Mouse (Mus musculus) forebrain, embryonic 16.5 days (tissue): ENCODE results near the gene Bptf. TPM values are rescaled to one million over a fixed set of nuclear protein-coding genes. Genes with fewer than 3 reads are reported as not detected.
A peak's percentile ranks its signal among the peaks of the same experiment; 100 is the strongest.
"Not testable (repeated sequence)": the region's sequence is repeated elsewhere in the genome, so short reads cannot be mapped to it uniquely, and the experiment has no call there.

ENCODE experiments used
- ATAC-seq: fragments of 200-750 bp; cut with Nextera tagmentation; 2 replicates; pipeline ENCODE4 v1.8.0; 2017; ENCODE audit warnings: mild to moderate bottlenecking, moderate library complexity
- H3K27ac ChIP-seq: fragments of 300-500 bp; sonication (generic); 2 replicates; pipeline ENCODE4 v1.5.1; 2014; ENCODE audit warnings: low read length, control low read depth
- H3K27me3 ChIP-seq: fragments of 300-500 bp; sonication (generic); replicated peaks from 2 replicates; pipeline ENCODE4 v1.6.1; 2014; ENCODE audit warnings: low read length; ENCODE audit not compliant: control insufficient read depth, insufficient read depth
- H3K36me3 ChIP-seq: fragments of 300-500 bp; sonication (generic); 2 replicates; pipeline ENCODE4 v1.6.1; 2014; ENCODE audit not compliant: control insufficient read depth, insufficient read depth
- H3K4me1 ChIP-seq: fragments of 300-500 bp; sonication (generic); replicated peaks from 2 replicates; pipeline ENCODE4 v1.6.1; 2014; ENCODE audit warnings: low read length; ENCODE audit not compliant: control insufficient read depth, insufficient read depth
- H3K4me2 ChIP-seq: fragments of 300-500 bp; sonication (generic); 2 replicates; pipeline ENCODE4 v1.6.1; 2014; ENCODE audit warnings: mild to moderate bottlenecking, low read length, control low read depth
- H3K4me3 ChIP-seq: fragments of 300-500 bp; sonication (generic); replicated peaks from 2 replicates; pipeline ENCODE4 v1.5.1; 2014; ENCODE audit warnings: mild to moderate bottlenecking, low read length, control low read depth
- H3K9ac ChIP-seq: fragments of 300-500 bp; sonication (generic); replicated peaks from 2 replicates; pipeline ENCODE4 v1.6.1; 2014; ENCODE audit warnings: low read depth, low read length, control low read depth
- H3K9me3 ChIP-seq: fragments of 300-500 bp; sonication (generic); 2 replicates; pipeline ENCODE4 v1.6.1; 2016; ENCODE audit warnings: low read length; ENCODE audit not compliant: control insufficient read depth
- WGBS: fragments of 180-500 bp; shearing (Covaris S2); extraction: QIAGEN DNeasy Blood & Tissue Kit; methylation state at CpG from one replicate; pipeline ENCODE4 v1.1.7; 2014; 5-methylcytosine and 5-hydroxymethylcytosine counted together
- polyA plus RNA-seq: library from polyadenylated mRNA; unstranded; fragments of >200 nt; fragmentation: Nextera tagmentation; extraction: Ambion mirVana; gene quantifications from 2 replicates; pipeline ENCODE4 v1.2.1, GENCODE M21; 2015

Gene Bptf
- polyA plus RNA-seq, 1 experiment from 2014 or later, result 38.8 TPM

DNA sequence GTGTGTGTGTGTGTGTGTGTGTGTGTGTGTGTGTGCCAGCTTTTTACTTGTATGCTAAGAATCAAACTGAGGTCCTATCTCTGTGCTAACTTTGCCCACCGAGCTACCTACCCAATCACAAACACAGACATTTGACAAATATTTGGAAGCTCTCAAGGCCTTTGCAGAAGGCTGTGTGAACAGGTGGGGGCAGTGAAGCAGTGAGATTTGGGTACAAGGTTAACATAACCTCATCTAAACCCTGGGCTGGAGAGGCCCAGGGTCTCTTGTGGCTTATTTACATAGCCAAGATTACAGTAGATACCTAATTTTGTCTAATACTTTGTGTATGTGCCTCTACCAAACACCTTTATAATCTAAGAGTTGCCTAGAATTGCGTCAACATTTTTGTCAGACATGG is 10.5 kb upstream of the Bptf start:
- Histone ChIP-seq H3K27ac (no peak overlapping the region), H3K9me3 (no peaks in the 10 kb centered on the region), H3K9ac (no peak overlapping the region), H3K4me3 (no peak overlapping the region), H3K4me2 (no peak overlapping the region), H3K36me3 (no peaks in the 10 kb centered on the region), H3K4me1 (no peaks in the 10 kb centered on the region), H3K27me3 (no peaks in the 10 kb centered on the region)
- ATAC-seq, result no peak
- WGBS, result 95% methylated on average over 2 of the region's 2 CpGs

DNA sequence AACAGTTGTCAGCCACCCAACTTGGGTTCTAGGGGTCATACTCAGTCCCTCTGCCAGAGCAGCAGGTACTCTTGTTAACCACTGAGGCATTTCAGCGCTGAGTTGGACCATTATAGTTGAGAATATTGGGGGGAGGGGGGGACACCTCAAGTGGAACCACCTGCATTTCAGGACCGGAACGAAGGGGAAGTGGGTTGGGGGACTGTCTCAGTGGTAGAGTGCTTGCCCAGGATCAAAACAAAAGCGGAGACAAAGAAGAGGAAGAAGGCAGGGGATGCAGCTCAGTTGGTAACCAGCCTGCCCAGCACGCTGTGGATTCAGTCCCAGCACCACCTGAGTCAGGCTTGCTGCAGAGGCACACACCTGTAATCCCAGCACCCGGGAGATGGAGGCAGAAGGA is 8.8 kb upstream of the Bptf start:
- Histone ChIP-seq H3K27me3 (no peaks in the 10 kb centered on the region), H3K4me2 (no peak overlapping the region), H3K27ac (no peak overlapping the region), H3K9me3 (no peaks in the 10 kb centered on the region), H3K9ac (no peak overlapping the region), H3K4me3 (no peak overlapping the region), H3K36me3 (no peaks in the 10 kb centered on the region), H3K4me1 (no peaks in the 10 kb centered on the region)
- ATAC-seq, result no peak
- WGBS, result 31% methylated on average over 6 of the region's 6 CpGs

DNA sequence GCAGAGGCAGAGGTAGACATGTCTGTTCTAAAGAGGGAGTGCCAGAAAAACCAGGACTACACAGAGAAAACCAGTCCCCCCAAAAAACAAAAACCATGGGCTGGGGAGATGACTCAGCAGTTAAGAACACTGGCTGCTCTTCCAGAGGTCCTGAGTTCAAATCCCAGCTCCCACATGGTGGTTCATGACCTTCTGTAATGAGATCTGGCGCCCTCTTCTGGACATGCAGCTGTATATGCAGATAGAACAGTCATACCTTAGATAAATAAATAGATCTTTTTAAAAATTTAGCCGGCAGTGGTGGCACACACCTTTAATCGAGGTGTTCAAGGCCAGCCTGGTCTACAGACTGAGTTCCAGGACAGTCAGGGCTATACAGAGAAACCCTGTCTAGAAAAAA is 6.7 kb upstream of the Bptf start:
- WGBS, result 77% methylated on average over 3 of the region's 3 CpGs
- no peaks in the 10 kb centered on the region for H3K36me3 ChIP-seq
- no peaks in the 10 kb centered on the region for H3K4me1 ChIP-seq
- H3K9me3 ChIP-seq, result no peaks in the 10 kb centered on the region
- no peaks in the 10 kb centered on the region for H3K27me3 ChIP-seq
- H3K4me3 ChIP-seq, result no peak overlapping the region
- H3K27ac ChIP-seq, result no peak overlapping the region
- H3K9ac ChIP-seq, result no peak overlapping the region
- no peak overlapping the region for H3K4me2 ChIP-seq
- ATAC-seq, result no peak

DNA sequence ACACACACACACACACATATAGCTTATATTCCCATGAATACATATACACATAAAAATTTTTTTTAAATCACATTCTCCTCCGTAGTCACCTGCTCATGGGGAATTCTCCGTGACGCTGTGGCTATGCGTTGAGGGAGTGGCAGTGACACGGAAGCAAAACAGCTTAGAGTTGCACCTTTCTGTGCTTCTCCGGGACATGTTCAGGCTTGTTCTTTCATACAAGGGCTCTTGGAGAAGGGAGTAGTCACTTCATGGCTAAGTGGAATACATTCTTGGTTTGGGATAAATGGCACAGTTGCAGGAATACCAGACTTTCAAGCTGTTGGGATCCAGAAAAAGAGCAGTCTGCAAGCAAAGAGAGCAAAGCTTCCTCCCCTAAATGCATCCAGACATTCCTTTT is 5.7 kb upstream of the Bptf start:
- no peak overlapping the region for H3K27ac ChIP-seq
- ATAC-seq, result no peak
- H3K9me3 ChIP-seq, result no peaks in the 10 kb centered on the region
- H3K4me3 ChIP-seq, result no peak overlapping the region
- no peak overlapping the region for H3K9ac ChIP-seq
- no peaks in the 10 kb centered on the region for H3K27me3 ChIP-seq
- WGBS, result over 99% methylated on average over 6 of the region's 6 CpGs
- no peak overlapping the region for H3K4me2 ChIP-seq
- H3K4me1 ChIP-seq, result peaks cover 1% of the 10 kb centered on the region; the same call in 1 of the 2 replicates
- H3K36me3 ChIP-seq, result no peaks in the 10 kb centered on the region

DNA sequence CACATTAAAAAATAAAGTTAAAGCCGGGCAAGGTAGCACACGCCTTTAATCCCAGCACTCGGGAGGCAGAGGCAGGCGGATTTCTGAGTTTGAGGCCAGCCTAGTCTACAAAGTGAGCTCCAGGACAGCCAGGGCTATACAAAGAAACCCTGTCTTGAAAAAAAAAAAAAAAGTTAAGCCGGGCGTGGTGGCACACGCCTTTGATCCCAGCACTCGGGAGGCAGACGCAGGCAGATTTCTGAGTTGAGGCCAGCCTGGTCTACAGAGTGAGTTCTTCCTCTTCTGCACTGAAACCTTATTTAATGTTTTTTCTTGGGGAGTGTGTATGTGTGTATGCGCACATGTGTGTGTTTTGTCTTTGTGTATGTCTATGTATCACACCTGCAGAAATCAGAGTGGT is 4.5 kb upstream of the Bptf start:
- H3K27me3 ChIP-seq, H3K36me3 ChIP-seq, H3K9ac ChIP-seq, H3K27ac ChIP-seq, H3K4me1 ChIP-seq, H3K9me3 ChIP-seq, H3K4me3 ChIP-seq, ATAC-seq, H3K4me2 ChIP-seq: not testable (repeated sequence)
- 99% methylated on average over 10 of the region's 10 CpGs for WGBS

GRCm38 (mm10) chr11:107135741-107136140 is 3.8 kb upstream of the Bptf start:
- Histone ChIP-seq H3K4me3 (no peak overlapping the region), H3K27ac (no peak overlapping the region), H3K9ac (no peak overlapping the region), H3K4me1 (peaks cover 5% of the 10 kb centered on the region; the same call in 1 of the 2 replicates), H3K4me2 (no peak overlapping the region), H3K27me3 (no peaks in the 10 kb centered on the region), H3K9me3 (no peaks in the 10 kb centered on the region), H3K36me3 (no peaks in the 10 kb centered on the region)
- WGBS, result 52% methylated on average over 3 of the region's 3 CpGs
- no peak for ATAC-seq

DNA sequence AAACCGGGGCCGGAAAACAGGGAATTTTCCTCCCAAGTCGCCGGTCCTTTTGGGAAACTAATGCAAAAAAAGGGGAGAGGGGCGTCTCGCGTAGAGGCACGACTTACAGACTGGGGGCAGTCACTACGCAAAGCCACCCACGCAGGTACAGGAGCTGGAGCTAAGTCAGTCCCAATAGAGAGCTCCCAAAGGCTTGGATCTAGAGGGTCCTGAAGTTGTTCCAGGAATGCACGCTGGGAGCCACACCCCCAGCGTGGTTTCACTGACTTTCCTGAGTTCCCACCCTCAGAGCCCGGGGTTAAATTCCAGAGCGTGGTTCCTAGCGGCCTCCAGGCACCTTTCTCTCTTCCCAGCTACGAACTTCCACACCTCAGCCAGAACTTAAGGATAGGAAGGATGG is 499 bp upstream of the Bptf start:
- H3K4me1 ChIP-seq, result peaks cover 23% of the 10 kb centered on the region
- H3K27ac ChIP-seq, result peak overlapping the region; percentile 53
- no peaks in the 10 kb centered on the region for H3K36me3 ChIP-seq
- H3K4me2 ChIP-seq, result peak overlapping the region; percentile 91
- no peaks in the 10 kb centered on the region for H3K9me3 ChIP-seq
- no peaks in the 10 kb centered on the region for H3K27me3 ChIP-seq
- peak; percentile 28 for ATAC-seq
- H3K9ac ChIP-seq, result peak overlapping the region; percentile 95
- 1% methylated on average over 16 of the region's 16 CpGs for WGBS
- H3K4me3 ChIP-seq, result peak overlapping the region; percentile 70

GRCm38 (mm10) chr11:107130879-107131748 is 813 bp downstream of the Bptf start:
- peaks cover 23% of the 10 kb centered on the region for H3K4me1 ChIP-seq
- H3K27me3 ChIP-seq, result no peaks in the 10 kb centered on the region
- no peaks in the 10 kb centered on the region for H3K9me3 ChIP-seq
- peak overlapping the region; percentile 70 for H3K4me3 ChIP-seq
- H3K4me2 ChIP-seq, result peak overlapping the region; percentile 96
- H3K9ac ChIP-seq, result peak overlapping the region; percentile 95
- peak; percentile 41 for ATAC-seq
- under 1% methylated on average over 38 of the region's 65 CpGs for WGBS
- peak overlapping the region; percentile 97 for H3K27ac ChIP-seq
- no peaks in the 10 kb centered on the region for H3K36me3 ChIP-seq

- under 1% methylated on average over 18 of the region's 18 CpGs for WGBS
- no peaks in the 10 kb centered on the region for H3K27me3 ChIP-seq
- H3K4me1 ChIP-seq, result peaks cover 23% of the 10 kb centered on the region
- peak overlapping the region; percentile 70 for H3K4me3 ChIP-seq
- H3K27ac ChIP-seq, result no peak overlapping the region
- peak overlapping the region; percentile 96 for H3K4me2 ChIP-seq
- no peak for ATAC-seq
- peak overlapping the region; percentile 95 for H3K9ac ChIP-seq
- H3K9me3 ChIP-seq, result no peaks in the 10 kb centered on the region
- no peaks in the 10 kb centered on the region for H3K36me3 ChIP-seq
Observed at GRCm38 (mm10) chr11:107130221-107130788, 1.6 kb downstream of the Bptf start.
